Mouse (Mus musculus) intestine, embryonic 14.5 days (tissue): ENCODE measurements at regions not wholly inside any gene's neighbourhood (a gene's known extent, or its start where the extent isn't known, plus 50 kb on each side); places are given as distances from the start of the nearest gene placed in this dataset.

ENCODE experiments used
- ATAC-seq: fragments of 200-750 bp; cut with Nextera tagmentation; replicated peaks from 2 replicates; pipeline ENCODE4 v1.8.0; 2017; ENCODE audit warnings: low read depth, moderate number of reproducible peaks, moderate TSS enrichment, moderate library complexity; ENCODE audit not compliant: low FRiP score, low TSS enrichment
- DNase-seq: peaks from one replicate; pipeline ENCODE4 v3.0.0-alpha.2; 2018; ENCODE audit warnings: low spot score
- H3K27ac ChIP-seq: fragments of 300-500 bp; sonication (generic); 2 replicates; pipeline ENCODE4 v1.5.1; 2014; ENCODE audit warnings: low read depth, mild to moderate bottlenecking, control low read depth
- H3K27me3 ChIP-seq: fragments of 300-500 bp; sonication (generic); replicated peaks from 2 replicates; pipeline ENCODE4 v1.6.1; 2014; ENCODE audit warnings: low read length, control low read depth; ENCODE audit not compliant: control insufficient read depth, insufficient read depth
- H3K36me3 ChIP-seq: fragments of 300-500 bp; sonication (generic); 2 replicates; pipeline ENCODE4 v1.6.1; 2014; ENCODE audit warnings: low read length, control low read depth; ENCODE audit not compliant: control insufficient read depth, insufficient read depth
- H3K4me1 ChIP-seq: fragments of 300-500 bp; sonication (generic); replicated peaks from 2 replicates; pipeline ENCODE4 v1.6.1; 2014; ENCODE audit warnings: low read length, control low read depth, mixed read lengths; ENCODE audit not compliant: control insufficient read depth, insufficient read depth
- H3K4me2 ChIP-seq: fragments of 300-500 bp; sonication (generic); 2 replicates; pipeline ENCODE4 v1.6.1; 2014; ENCODE audit warnings: low read length
- H3K4me3 ChIP-seq: fragments of 300-500 bp; sonication (generic); 2 replicates; pipeline ENCODE4 v1.5.1; 2014; ENCODE audit warnings: low read depth, low read length, control low read depth, mixed read lengths
- H3K9ac ChIP-seq: fragments of 300-500 bp; sonication (generic); 2 replicates; pipeline ENCODE4 v1.6.1; 2014; ENCODE audit warnings: mild to moderate bottlenecking, low read length
- H3K9me3 ChIP-seq: fragments of 300-500 bp; sonication (generic); 2 replicates; pipeline ENCODE4 v1.6.1; 2016; ENCODE audit warnings: low read length, control low read depth; ENCODE audit not compliant: control insufficient read depth
- WGBS: fragments of 180-500 bp; shearing (Covaris S2); extraction: QIAGEN DNeasy Blood & Tissue Kit; methylation state at CpG from one replicate; pipeline ENCODE4 v1.1.7; 2014; 5-methylcytosine and 5-hydroxymethylcytosine counted together

- Histone ChIP-seq H3K4me3 (no peak overlapping the region), H3K9ac (no peak overlapping the region), H3K27me3 (no peaks in the 10 kb centered on the region), H3K4me2 (no peak overlapping the region), H3K9me3 (no peaks in the 10 kb centered on the region), H3K36me3 (no peaks in the 10 kb centered on the region), H3K4me1 (no peaks in the 10 kb centered on the region), H3K27ac (no peak overlapping the region)
- 78% methylated on average over 4 of the region's 4 CpGs for whole genome bisulfite sequencing
- no peak for ATAC-seq
- DNase-seq, result no peak
Observed at GRCm38 (mm10) chr15:59214096-59214495, 325.0 kb downstream of the Gm49356 start.

DNA sequence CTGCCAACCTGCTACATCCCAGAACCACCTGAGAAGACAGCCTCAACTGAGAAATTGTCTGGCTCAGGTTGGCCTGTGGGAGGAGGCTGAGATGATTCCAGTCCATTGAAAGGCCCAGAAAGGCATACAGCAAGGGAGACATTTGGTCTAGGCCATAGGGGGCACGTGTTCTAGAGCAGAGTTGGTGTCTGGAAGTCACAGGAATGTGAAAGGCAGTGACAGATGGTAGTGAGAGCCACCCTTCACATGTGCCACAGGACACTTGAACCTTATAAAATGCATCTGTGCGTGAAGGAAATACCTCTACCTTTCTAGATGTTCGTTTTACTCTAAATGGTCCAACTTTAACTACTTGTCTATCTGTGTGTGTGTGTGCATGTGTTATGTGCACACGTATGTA lies 326.1 kb downstream of the Gm49356 start:
- 84% methylated on average over 4 of the region's 4 CpGs for WGBS
- no peak overlapping the region for H3K4me3 ChIP-seq
- no peak overlapping the region for H3K4me2 ChIP-seq
- ATAC-seq (no peak), DNase-seq (no peak)
- no peaks in the 10 kb centered on the region for H3K27me3 ChIP-seq
- H3K4me1 ChIP-seq, result no peaks in the 10 kb centered on the region
- H3K9me3 ChIP-seq, result no peaks in the 10 kb centered on the region
- H3K27ac ChIP-seq, result no peak overlapping the region
- H3K36me3 ChIP-seq, result no peaks in the 10 kb centered on the region
- H3K9ac ChIP-seq, result no peak overlapping the region

- no peaks in the 10 kb centered on the region for H3K36me3 ChIP-seq
- H3K27ac ChIP-seq, result no peak overlapping the region
- 80% methylated on average over 9 of the region's 9 CpGs for WGBS
- DNase-seq, result no peak
- H3K9me3 ChIP-seq, result no peaks in the 10 kb centered on the region
- H3K4me2 ChIP-seq, result no peak overlapping the region
- no peak for ATAC-seq
- H3K4me1 ChIP-seq, result no peaks in the 10 kb centered on the region
- no peak overlapping the region for H3K4me3 ChIP-seq
- H3K27me3 ChIP-seq, result no peaks in the 10 kb centered on the region
- no peak overlapping the region for H3K9ac ChIP-seq
Observed at GRCm38 (mm10) chr15:59217481-59217880, 328.4 kb downstream of the Gm49356 start.

DNA sequence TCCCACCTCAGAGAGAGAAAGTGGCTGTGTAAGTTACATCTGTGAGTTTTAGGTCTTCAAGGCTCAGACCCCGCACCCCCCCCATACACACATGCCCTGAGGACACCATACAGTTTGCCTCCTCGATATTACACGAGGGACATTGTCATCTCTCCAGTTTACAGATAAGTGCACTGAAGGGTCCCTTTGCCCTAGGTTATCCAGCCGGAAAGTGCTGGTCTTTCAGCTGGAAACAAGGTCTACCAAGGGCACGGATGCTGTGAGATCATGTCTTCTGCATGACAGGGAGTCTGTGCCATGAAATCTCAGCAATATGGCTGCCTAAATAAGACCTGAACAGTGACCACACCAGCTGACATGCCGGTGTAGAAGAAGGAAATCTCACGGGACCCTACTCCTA lies 329.8 kb downstream of the Gm49356 start:
- H3K4me3 ChIP-seq, result no peak overlapping the region
- ATAC-seq (no peak), DNase-seq (no peak)
- no peaks in the 10 kb centered on the region for H3K27me3 ChIP-seq
- WGBS, result 90% methylated on average over 7 of the region's 7 CpGs
- no peaks in the 10 kb centered on the region for H3K9me3 ChIP-seq
- H3K27ac ChIP-seq, result no peak overlapping the region
- no peaks in the 10 kb centered on the region for H3K4me1 ChIP-seq
- no peaks in the 10 kb centered on the region for H3K36me3 ChIP-seq
- H3K4me2 ChIP-seq, result no peak overlapping the region
- H3K9ac ChIP-seq, result no peak overlapping the region

- Histone ChIP-seq H3K27ac (no peak overlapping the region), H3K4me3 (no peak overlapping the region), H3K27me3 (no peaks in the 10 kb centered on the region), H3K36me3 (no peaks in the 10 kb centered on the region), H3K9ac (no peak overlapping the region), H3K4me1 (no peaks in the 10 kb centered on the region), H3K9me3 (no peaks in the 10 kb centered on the region), H3K4me2 (no peak overlapping the region)
- DNase-seq, result no peak
- 87% methylated on average over 6 of the region's 6 CpGs for WGBS
- no peak for ATAC-seq
Observed at GRCm38 (mm10) chr15:59225637-59226036, 336.5 kb downstream of the Gm49356 start.

GRCm38 (mm10) chr15:59227293-59227692 lies 338.2 kb downstream of the Gm49356 start:
- no peak for DNase-seq
- Histone ChIP-seq H3K9me3 (no peaks in the 10 kb centered on the region), H3K4me1 (no peaks in the 10 kb centered on the region), H3K36me3 (no peaks in the 10 kb centered on the region), H3K4me2 (no peak overlapping the region), H3K27ac (no peak overlapping the region), H3K27me3 (no peaks in the 10 kb centered on the region), H3K9ac (no peak overlapping the region), H3K4me3 (no peak overlapping the region)
- no peak for ATAC-seq
- WGBS, result 82% methylated on average over 3 of the region's 3 CpGs

- Histone ChIP-seq H3K9ac (no peak overlapping the region), H3K27me3 (no peaks in the 10 kb centered on the region), H3K9me3 (peaks cover 10% of the 10 kb centered on the region; the same call in 1 of the 2 replicates), H3K4me3 (no peak overlapping the region), H3K4me2 (no peak overlapping the region), H3K4me1 (no peaks in the 10 kb centered on the region), H3K27ac (no peak overlapping the region), H3K36me3 (no peaks in the 10 kb centered on the region)
- ATAC-seq, result no peak
- no peak for DNase-seq
Observed at GRCm38 (mm10) chr15:59230536-59230935, 341.4 kb downstream of the Gm49356 start.

DNA sequence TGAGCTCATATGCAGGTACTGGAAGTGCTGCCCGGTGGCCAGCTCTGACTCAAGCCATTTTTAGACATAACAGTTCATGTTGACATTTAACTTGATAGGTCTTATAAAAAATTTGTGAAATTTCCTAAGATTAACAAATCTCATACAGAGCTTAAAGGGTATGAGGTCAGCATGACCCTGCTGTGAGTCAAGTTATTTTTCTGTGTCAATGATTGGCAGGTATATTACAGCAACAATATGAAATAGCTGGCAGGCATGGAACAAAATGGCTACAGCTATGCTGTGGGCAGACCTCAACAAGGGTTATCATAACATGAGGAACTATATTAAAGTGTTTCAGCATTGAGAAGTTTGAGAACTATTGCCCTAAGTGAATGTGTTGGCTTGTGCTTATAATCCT lies 342.6 kb downstream of the Gm49356 start:
- no peak overlapping the region for H3K9ac ChIP-seq
- ATAC-seq (no peak), DNase-seq (no peak)
- no peak overlapping the region for H3K27ac ChIP-seq
- H3K4me1 ChIP-seq, result no peaks in the 10 kb centered on the region
- H3K4me3 ChIP-seq, result no peak overlapping the region
- H3K9me3 ChIP-seq, result peaks cover 10% of the 10 kb centered on the region; the same call in 1 of the 2 replicates
- WGBS, result 100% methylated on average over 1 of the region's 1 CpGs
- H3K27me3 ChIP-seq, result no peaks in the 10 kb centered on the region
- H3K4me2 ChIP-seq, result no peak overlapping the region
- H3K36me3 ChIP-seq, result no peaks in the 10 kb centered on the region

- H3K9me3 ChIP-seq, result peaks cover 10% of the 10 kb centered on the region; the same call in 1 of the 2 replicates
- H3K4me1 ChIP-seq, result no peaks in the 10 kb centered on the region
- no peaks in the 10 kb centered on the region for H3K27me3 ChIP-seq
- no peak overlapping the region for H3K4me2 ChIP-seq
- DNase-seq (peak; percentile 16), ATAC-seq (no peak)
- H3K9ac ChIP-seq, result no peak overlapping the region
- H3K36me3 ChIP-seq, result no peaks in the 10 kb centered on the region
- no peak overlapping the region for H3K4me3 ChIP-seq
- H3K27ac ChIP-seq, result no peak overlapping the region
- WGBS, result 81% methylated on average over 5 of the region's 5 CpGs
Observed at GRCm38 (mm10) chr15:59232290-59232689, 343.2 kb downstream of the Gm49356 start.
